Mouse (Mus musculus) c-Kit-positive CD71-positive TER-119-positive erythroid progenitor cells, embryonic 14.5 days (primary cell): ENCODE data around the gene Cdc14a.
A peak's percentile ranks its signal among the peaks of the same experiment; 100 is the strongest.

ENCODE experiments used
- DNase-seq: peaks from one replicate; pipeline ENCODE4 v3.0.0-alpha.2; 2013; ENCODE audit warnings: low spot score

The Cdc14a gene

DNA sequence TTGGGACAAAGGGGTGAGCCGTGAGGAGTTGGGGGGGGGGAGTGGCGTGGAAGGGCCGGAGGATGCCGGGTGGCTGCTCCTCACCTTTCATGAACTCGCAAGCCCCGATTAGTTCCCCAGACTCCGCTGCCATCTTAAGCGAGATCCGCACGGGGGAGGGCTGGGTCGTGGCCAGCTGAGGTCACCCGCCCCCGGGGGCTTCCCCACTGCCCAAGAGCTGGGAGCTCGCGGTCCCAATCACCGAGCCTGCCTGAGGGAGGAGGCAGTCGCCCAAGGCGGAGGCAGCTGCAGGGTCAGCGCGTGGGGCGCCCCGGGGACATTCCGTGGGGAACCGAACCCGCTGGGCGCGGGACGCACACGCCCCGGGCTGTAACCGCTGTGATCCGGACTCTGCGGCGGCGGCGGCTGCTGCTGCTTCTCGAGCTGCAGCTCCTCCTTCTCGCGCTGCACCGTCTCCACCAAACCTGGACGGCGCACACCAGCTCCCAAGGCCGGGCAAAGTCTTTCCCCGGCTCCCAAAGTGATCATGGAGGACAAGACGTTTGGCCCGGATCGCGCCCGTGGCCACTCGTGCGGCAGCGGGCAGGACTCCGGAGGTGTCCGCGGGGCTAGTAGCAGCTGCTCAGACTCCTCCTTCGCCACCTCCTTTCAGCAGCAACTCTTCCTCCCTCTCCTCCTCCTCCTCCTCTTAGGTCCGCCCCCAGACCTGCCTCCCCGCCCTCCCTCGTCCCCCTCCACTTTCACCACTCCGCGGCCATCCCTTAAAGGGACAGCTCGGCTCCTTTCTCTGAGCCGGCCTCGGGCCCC lies at the start of gene Cdc14a:
Gene Cdc14a, minus strand, starts transcription at position 680 of the 807 bp plus-strand sequence.
- DNase-seq = peak; percentile 72

DNA sequence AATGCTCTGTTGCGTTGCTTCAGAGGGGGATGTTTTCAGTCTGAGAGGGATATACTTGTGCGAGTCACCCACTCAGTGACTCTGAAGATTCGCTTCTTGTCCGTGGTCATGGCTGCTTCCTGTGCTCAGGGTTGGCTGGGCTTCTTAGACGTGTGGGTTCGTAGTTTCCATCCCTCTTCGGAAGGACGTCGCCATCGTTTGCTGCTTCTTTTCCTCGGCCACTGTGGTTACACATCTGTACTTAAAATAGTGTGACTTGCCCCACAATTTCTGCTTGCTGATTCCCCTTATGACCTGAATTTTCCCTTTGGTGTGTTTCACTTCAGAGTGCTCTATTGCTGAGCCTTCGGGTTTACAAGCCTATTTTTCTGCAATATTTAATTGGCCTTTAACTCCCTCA lies 41.9 kb upstream of the Cdc14a start:
- no peak for DNase-seq

DNA sequence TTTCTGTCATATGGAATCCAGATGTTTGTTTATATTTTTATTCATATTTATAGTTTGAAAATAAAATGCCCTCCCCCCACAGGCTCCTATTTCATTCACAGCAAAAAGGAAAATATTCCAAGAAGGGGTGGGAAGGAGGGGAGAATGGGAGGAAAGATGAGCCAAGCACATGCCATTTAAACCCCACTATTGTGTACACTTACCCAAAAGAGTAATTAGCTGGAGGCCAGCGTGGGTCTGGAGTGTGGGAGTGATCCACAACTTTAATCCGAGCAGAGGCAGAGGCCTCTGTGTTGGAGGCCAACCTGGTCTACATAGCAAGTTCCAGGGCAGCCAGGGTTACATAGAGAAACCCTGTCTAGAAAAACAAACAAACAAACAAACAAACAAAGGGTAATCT lies 40.5 kb upstream of the Cdc14a start:
- no peak for DNase-seq

DNA sequence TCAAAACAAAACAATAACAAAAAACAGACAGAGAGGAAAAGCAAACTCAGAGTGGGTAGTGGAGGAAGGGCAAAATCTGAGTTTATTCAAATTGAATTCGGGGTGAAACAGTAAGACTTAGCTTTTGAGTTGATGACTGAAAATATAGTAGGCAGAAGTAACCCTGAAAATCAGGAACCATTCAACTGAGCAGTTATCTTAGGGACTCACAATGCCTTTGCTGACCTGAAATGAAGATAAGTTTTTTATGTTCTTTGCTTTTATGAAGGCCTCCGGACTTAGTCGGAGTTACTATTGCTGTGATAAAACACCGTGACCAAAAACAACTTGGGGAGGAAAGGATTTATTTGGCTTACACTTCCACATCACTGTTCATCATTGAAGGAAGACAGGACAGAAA lies 37.2 kb upstream of the Cdc14a start:
- DNase-seq = no peak

DNA sequence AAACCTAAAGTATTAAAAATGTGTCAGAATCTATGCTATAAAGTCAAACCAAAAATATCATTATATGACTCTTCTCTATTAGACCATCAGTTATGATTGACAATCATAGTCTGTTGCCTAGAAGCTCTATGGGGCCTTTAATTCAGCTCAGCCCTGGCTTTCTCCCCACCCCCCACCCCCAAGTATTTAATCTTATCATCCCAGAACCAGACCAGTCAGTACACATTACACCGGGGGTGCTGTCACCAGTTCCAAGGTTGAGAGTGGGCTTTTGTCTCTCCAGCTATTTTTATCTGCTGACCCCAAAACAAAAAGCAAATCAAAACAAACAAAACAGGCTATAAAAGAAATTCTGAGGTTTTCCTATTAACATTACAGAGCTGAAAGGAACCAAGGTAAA lies 30.7 kb upstream of the Cdc14a start:
- no peak for DNase-seq

DNA sequence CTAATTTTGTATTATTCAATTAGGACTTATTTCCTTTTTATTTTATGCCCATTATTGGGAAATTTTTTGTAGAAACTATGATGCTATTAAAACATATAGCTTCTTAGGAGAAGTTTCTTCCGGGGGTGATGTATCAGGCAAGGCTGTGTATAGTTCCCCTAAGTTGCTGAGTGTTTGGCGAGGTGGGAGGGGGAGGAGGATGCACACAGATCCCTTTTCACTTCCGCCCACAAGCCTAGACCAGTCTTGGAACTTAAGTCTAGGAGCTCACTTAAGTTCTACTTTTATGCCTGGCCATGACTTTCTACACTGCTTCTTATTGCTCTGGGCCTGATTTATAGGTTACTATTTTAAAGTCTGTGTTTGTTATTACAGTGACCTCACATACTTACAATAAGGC lies 26.9 kb upstream of the Cdc14a start:
- no peak for DNase-seq

DNA sequence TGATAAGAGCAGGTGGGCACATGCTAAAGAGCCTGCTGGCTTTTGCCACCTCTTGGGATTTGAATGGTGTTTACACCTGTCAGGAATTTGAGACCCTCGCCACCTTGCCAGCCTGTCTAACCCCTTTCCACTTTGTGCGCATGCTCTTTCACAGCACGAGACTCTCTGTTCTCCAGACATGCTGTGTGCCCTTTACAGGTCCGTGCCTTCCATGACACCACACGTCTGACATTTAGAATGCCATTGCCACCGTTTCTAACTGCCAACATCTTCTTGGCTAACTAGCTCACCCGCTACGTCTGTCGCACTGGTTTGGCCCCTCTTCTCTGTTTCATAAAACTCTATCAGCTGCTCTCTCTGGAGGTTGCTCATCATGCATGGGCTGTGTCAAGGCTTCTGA lies 20.5 kb upstream of the Cdc14a start:
- DNase-seq = no peak

DNA sequence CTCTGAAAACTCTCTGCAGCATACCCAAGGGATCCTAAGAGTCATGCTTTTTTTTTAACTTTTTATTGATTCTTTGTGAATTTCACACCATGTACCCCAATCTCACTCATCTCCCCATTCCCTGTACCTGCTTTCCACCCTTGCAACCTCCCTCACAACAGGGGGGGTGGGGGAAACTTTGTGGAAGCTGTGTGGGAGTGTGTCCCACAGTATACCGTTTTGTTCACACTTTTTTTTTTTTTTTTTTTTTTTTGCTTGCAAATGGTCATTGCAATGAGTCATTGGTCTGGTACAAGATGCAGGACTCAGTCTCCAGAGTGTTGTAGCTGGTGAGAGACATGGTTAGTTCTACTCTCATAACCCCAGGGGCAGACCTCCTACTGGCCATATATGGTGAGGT lies 19.0 kb upstream of the Cdc14a start:
- DNase-seq = no peak

DNA sequence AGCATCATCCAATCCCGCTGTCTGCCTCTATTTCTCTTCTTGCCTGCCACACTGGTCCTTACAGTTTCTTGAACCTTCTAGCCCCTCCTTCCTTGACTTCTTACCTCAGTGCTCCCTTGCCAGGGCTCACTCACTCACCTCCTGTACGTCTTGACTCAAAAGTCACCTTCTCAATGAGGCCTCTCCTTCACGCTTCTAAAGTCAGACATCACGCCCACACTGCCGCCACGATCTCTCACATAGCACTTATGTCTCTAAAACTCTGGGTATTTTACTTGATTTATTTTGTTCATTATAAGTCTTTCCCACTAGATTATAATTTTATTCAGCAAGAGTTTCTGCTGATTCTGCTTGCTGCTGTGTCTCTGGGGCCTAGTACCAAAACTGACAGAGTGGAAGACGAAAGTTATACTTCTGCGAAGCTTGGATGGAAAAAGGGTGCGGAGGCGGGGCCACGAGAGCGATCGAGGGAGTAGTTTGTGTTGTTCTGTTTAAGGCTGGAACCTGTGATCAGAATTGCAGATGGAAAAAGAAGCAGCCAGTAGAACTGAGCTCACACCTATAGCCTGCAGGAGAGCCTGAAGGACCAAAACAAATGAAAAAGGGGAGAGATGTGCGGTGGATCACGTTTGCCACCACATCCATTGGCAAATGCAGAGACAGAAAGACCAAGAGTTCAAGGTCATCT lies 17.8 kb upstream of the Cdc14a start:
- no peak for DNase-seq

DNA sequence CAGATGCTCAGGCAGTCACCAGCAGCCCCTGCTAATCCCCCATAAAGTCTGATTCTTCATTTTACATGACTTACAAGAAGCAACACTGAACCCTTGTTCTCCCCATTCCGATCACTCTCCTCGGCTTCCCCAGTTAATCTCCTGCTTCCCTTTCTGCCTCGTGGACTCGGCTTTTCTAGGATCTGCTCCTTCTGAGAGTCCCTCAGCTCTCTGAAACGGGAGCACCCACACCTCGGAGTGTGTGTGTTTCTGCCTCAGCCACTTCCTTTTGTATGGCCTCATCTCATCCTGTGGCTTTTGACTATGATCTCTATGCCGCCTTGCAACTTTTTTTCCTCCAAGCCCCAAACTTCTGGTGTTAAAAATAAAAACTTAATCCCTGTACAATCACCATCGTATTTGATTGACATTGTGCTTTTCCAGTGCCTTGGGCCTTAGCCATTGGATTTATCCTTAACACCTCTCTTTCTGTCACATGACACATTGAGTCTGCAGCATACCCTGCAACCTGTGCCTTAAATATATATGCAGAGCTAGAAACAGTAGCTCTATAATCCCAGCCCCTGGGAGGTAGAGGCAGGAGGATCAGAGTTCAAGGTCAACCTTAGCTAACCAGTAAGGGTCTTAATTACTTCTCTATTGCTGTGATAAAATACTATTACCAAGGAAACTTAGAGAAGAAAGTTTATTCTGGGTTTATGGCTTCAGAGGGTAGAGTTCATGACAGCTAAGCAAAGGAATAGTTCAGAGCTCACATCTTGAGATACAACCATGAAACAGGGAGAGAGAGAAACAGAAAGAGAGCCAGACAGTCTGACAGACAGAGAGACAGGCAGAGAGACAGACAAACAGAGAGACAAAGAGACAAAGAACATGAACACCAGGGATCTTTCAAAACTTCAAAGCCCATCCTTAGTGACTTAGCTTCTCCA lies 16.5 kb upstream of the Cdc14a start:
- no peak for DNase-seq

DNA sequence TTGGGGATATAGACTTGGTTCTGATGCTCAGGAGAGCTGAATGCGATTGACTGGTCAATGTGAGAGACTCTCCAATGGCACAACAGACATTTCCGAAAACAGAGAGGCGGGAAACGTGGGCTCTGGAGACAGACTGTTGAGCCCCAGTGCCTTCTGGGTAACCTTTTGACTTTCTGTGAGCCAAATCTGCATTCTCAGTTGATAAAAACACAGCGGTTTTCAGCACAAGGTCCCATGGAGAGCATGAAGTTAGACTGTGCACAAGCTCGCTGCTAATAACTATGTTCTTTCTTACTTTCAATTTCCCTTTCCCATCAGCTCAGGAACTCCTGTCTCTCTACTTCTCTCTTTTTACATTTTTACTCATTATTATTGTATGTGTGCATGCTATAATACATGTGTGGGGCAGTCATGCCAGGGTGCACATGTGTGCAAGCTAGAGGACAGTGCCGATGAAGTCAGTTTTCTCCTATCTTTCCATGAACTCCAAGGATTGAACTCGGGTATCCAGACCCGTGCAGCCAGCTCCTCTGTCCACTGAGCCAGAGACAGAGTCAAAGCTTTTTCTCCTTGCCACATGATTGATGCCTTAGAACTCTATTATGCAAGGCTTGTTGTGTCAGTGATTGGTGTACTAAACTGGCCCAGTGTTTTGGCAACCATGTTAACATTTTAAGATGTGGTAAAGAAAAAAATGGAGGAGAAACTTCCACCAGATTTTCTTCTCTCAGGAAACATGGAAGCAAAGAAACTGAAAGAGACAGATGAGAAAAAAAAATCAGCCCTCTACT lies 13.2 kb upstream of the Cdc14a start:
- no peak for DNase-seq

DNA sequence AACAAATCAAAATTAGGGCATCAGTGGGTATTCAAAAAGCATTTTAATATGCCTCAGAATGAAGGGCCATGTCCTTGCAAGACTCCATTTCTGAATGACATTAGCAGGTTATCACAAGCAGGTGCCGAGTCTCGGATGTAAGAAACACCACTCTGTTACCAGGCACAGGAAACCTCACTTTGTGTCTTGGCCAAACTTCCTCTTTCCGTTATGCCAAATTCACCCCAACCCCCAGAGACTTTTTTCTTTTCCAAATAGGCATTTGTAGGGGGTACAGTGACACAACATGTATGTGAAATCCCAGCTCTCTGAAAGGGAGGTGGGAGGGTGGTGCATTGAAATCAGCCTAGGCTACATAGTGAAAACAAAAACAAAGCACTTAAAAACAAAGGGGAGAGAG lies 12.3 kb upstream of the Cdc14a start:
- DNase-seq = no peak

DNA sequence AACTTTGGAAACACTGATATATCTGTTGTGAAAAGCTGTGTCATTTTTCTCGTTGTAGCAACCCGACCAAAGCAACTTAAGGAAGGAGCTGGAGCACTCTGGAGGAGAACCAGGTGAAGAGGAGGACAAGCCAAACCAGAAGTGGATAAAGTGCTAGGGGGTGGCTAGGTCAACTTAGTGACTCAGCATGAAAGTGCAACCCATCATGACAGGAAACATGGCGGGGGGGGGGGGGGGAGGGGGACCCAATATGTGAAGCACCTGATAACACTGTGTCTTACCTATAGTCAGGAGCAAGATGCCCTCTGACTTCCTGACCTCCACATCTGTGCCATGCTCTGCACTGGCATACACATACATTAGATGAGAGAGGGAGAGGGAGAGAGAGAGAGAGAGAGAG lies 10.9 kb upstream of the Cdc14a start:
- DNase-seq = peak; percentile 25

DNA sequence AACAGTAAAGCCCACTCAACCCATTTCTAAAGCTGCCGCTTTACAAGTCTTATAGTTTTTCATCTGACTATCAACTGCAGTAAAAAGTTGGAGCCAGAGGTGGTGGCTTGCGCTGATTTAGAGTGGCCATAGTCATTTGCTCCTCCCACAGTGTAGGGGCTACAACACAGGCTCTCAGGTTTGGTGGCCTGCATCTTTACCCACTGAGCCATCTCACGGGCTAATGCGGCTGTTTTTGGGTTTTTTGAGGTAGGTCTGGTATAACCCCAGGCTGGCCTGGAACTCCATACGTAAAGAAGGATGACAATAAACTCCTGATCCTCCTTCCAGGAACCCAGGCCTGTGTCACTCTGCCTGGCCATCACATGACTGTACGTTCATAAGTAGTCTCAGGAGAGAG lies 2.1 kb upstream of the Cdc14a start:
- no peak for DNase-seq

DNA sequence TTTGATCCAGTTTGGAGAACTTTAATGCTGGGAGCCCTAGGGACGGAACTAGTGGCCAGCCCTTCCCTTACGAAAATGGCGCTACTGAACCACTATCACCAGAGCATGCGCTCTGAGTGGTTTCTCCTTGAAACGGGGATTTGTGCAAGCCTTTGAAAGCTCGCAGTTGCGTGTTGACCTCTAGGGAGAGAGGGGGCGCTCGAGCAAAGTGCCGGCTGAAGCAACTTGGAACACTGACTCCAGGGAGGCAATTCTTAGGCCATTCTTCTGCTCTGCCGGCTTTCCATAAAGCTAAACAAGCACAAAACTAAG lies 1.1 kb upstream of the Cdc14a start:
- DNase-seq = peak; percentile 89

DNA sequence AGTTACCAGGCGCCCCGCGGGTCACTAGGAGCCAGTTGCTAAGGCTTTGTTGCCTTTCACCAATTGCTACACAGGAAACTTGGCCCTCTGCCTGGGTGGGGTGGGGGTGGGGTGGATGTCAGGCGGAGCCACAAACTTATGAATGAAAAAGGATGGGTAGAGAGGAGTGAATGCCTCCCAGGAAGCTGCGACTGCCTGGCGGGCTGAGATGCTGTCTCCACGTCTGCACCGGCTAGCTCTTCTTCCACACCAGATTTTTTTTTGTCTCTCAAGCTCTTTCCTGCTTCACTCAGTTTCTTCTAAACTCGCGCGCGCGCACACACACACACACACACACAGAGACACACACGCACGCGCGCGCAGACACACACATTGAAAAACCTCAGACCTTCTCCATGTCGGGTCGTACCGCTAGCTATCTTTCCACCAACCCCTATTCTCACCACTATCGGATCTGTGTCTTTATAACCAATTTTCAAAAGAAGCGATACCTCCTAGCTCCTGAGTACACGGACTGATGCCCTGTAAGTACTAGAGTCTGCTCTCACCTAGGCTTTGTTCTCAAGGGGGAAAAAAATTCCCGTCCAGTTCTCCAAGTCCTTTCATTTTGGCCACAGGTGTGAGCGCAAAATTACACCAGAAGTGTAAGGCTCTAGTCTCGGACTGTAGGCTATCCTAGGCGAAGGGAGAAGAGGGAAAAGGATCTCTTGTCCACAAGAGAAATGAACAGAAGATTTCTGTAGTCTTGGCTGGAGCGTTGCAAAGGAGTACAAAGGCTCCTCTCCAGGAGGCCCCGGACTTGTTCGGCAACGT lies 534 bp upstream of the Cdc14a start:
- DNase-seq = peak; percentile 56

DNA sequence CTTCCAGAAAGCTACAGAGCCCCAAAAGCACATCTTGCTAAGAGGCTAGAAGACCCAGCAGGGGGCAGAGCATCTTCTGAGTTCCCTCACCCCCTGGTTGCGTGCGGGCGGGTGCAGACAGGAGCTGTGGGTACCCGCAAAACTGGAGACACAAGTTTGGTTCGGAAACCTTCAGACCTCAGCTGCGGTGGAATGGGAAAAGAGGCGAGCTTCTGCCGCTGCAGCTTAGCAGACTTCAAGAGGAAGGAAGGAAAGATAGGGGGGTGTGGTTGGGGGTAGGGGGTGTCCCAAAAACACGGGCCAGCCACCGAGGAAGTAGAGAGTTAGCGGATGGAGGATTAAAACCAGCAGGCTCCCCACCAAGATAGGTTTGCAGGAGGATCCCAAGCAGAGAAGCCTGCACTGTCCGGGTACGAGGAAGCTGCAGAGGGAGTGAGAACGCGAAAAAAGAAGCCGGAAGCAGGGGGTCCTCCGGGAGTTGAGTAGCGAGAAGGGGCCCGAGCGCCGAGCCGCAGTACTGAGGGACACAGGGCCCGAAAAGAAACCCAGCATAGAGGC lies 958 bp downstream of the Cdc14a start:
- peak; percentile 44 for DNase-seq

DNA sequence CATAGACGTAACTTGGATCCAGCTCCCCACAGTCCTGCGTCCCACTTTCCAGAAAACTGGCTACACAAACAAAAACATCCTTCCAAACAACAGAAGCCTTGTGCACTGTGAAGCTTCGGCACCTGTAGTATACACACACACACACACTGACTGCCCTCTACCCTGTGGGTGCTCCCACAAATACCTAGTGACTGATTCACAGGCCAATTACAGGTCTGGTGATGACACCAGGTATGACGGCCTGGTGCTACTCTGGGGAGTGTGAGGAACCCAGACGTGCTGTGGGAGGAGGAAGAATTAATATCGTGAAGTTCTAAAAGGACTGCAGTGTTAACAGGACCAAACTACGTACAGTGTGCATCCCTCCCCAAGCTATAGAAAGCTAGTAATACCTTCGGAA lies 1.8 kb downstream of the Cdc14a start:
- DNase-seq = no peak

DNA sequence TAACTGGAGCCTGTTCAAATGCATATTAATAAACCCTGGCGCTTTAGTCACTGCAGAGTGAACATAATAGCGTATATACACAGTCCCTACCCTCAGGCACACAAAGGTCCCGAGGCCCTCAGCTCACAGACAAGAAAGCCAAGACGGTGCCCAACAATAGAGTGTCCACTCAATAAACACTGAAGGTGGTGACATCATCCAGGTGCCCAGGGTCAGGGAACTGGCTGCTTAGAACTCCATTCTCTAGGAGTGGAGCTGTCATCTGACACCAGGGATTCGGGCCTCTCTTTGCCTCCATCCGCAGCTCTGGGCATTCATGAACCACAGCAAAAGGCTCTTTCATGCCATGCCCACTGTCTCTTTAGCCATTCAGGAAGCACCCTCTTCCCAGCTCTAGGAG lies 2.7 kb downstream of the Cdc14a start:
- DNase-seq = no peak

DNA sequence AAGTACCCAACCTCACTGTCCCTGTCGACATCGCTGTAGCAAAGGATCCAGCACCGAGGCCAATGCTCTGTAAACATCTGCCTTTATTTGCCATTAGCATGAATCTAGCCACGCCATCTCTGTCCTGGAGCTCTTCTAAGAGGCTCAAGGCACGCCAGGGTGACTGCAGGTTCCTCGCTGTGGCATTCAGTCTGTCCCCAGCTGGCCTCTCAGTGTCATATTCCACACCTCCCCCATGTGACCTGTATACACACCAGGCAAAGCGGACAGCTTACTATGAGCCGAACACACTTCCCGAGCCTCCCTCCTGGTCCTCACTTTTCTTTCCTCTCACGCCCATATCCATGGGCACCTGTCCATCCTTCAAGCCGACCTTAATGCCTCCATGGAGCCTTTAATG lies 4.0 kb downstream of the Cdc14a start:
- no peak for DNase-seq

DNA sequence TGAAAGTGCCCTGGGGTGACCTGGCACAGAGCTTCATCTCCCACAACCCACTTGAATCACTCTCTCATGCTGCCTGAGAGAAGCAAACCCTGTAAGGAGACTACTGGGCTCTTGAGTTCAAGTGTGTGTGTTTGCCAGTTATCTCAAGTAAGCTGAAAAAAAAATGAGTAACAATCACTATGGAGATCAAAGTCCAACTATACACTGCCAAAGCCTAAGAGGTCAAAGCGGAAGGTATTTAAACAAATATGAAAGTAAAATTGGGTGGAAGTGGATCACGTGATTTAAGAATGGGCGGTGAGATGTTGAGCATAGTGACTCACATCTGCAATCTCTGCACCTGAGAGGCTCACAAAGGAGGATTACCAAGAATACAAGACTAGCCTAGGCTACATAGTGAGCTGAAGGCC lies 9.4 kb downstream of the Cdc14a start:
- DNase-seq = no peak
